Mouse (Mus musculus) ovary, postnatal 14 days (tissue): ENCODE measurements around the gene Foxo3.

Source experiments
- DNase-seq: peaks from one replicate; pipeline ENCODE4 v3.0.0; 2022; ENCODE audit warnings: low spot score

Gene Foxo3

GRCm38 (mm10) chr10:42249965-42250364, 26.6 kb downstream of the Foxo3 start:
- DNase-seq = no peak

GRCm38 (mm10) chr10:42248644-42249043, 27.9 kb downstream of the Foxo3 start:
- no peak for DNase-seq

GRCm38 (mm10) chr10:42248156-42248555, 28.4 kb downstream of the Foxo3 start:
- no peak for DNase-seq

GRCm38 (mm10) chr10:42247125-42247816, 29.3 kb downstream of the Foxo3 start:
- DNase-seq = no peak

- DNase-seq = no peak
These were observed 30.1 kb downstream of the Foxo3 start for GRCm38 (mm10) chr10:42246483-42246882.

- no peak for DNase-seq
These were observed 30.9 kb downstream of the Foxo3 start for GRCm38 (mm10) chr10:42245636-42246035.

- DNase-seq = no peak
These were observed 31.3 kb downstream of the Foxo3 start for GRCm38 (mm10) chr10:42245256-42245601.

- DNase-seq = no peak
These were observed 31.9 kb downstream of the Foxo3 start for GRCm38 (mm10) chr10:42244420-42245255.

GRCm38 (mm10) chr10:42243925-42244324, 32.6 kb downstream of the Foxo3 start:
- no peak for DNase-seq

- no peak for DNase-seq
These were observed 34.1 kb downstream of the Foxo3 start for GRCm38 (mm10) chr10:42242484-42242883.

GRCm38 (mm10) chr10:42241775-42242174, 34.8 kb downstream of the Foxo3 start:
- no peak for DNase-seq

GRCm38 (mm10) chr10:42239810-42240111, 36.8 kb downstream of the Foxo3 start:
- no peak for DNase-seq

- no peak for DNase-seq
These were observed 37.4 kb downstream of the Foxo3 start for GRCm38 (mm10) chr10:42238923-42239809.

- DNase-seq = no peak
These were observed 38.3 kb downstream of the Foxo3 start for GRCm38 (mm10) chr10:42238296-42238695.

GRCm38 (mm10) chr10:42237556-42237955, 39.0 kb downstream of the Foxo3 start:
- DNase-seq = no peak

- no peak for DNase-seq
These were observed 41.2 kb downstream of the Foxo3 start for GRCm38 (mm10) chr10:42235321-42235720.

- no peak for DNase-seq
These were observed 43.6 kb downstream of the Foxo3 start for GRCm38 (mm10) chr10:42232977-42233376.

- no peak for DNase-seq
These were observed 44.7 kb downstream of the Foxo3 start for GRCm38 (mm10) chr10:42231847-42232246.

GRCm38 (mm10) chr10:42231100-42231541, 45.4 kb downstream of the Foxo3 start:
- no peak for DNase-seq

- DNase-seq = no peak
These were observed 46.0 kb downstream of the Foxo3 start for GRCm38 (mm10) chr10:42230471-42231099.

GRCm38 (mm10) chr10:42227751-42228241, 48.8 kb downstream of the Foxo3 start:
- DNase-seq = no peak

GRCm38 (mm10) chr10:42226176-42226575, 50.4 kb downstream of the Foxo3 start:
- no peak for DNase-seq
